Mouse (Mus musculus) heart, adult 9 months (tissue): ENCODE data around the gene Dph1.

Experiments
- DNase-seq, 2 experiments: peaks; one replicate each; pipeline ENCODE4 v3.0.0; 2022; ENCODE audit warnings: low spot score in 2 of 2

Dph1 gene

GRCm38 (mm10) chr11:75134485-75135068, 56.5 kb downstream of the Dph1 start:
- DNase-seq: no peak

- DNase-seq: peak; percentile 70 to 81
Measured at GRCm38 (mm10) chr11:75133951-75134350, 57.1 kb downstream of the Dph1 start.

GRCm38 (mm10) chr11:75133391-75133790, 57.6 kb downstream of the Dph1 start:
- no peak for DNase-seq

- DNase-seq: peak; percentile 60 to 74
Measured at GRCm38 (mm10) chr11:75132278-75132677, 58.8 kb downstream of the Dph1 start.

- no peak for DNase-seq
Measured at GRCm38 (mm10) chr11:75131300-75131699, 59.7 kb downstream of the Dph1 start.

- no peak for DNase-seq
Measured at GRCm38 (mm10) chr11:75129481-75129880, 61.6 kb downstream of the Dph1 start.
